In genomic region chr1:131079762-131080161, GRCm38 (mm10) we compare ENCODE assay signal across 7 mouse cellular contexts. TPM values are rescaled to one million over a fixed set of nuclear protein-coding genes. Genes with fewer than 3 reads are reported as not detected.
DNase-seq lines count a peak whose midpoint lies in the region; TF ChIP-seq lines count a peak whose summit lies in the region.

No protein-coding gene starts in this region.

- TF ChIP-seq CTCF in lung, adult 2 months (IDR thresholded peaks at IDR 0.05; ENCODE audit: insufficient read depth, low read length): peak; percentile 6; the same call in 1 of the 2 replicates

- TF ChIP-seq POLR2A in lung, adult 2 months (IDR thresholded peaks at IDR 0.05; ENCODE audit: borderline replicate concordance, extremely low read depth, low read depth, low read length): no peak

- no peak overlapping the region for H3K4me3 ChIP-seq in lung, adult 2 months (replicated peaks; ENCODE audit: extremely low read depth, low read depth, low read length)

- DNase-seq in lung, adult 2 months: no peak
- no peak for DNase-seq in lung, postnatal 4 days
- peak; percentile 26 for DNase-seq in ZHBTc4 (ENCODE audit: low read depth, low spot score)
- DNase-seq in induced T-regulatory cell, adult 2 months (ENCODE audit: low read depth): peak; percentile 83
- DNase-seq in thymus, postnatal 0 days (ENCODE audit: low spot score): peak; percentile 63
- DNase-seq in frontal cortex, postnatal 14 days (ENCODE audit: low spot score in 2 of 2): no peak
- DNase-seq in heart, postnatal 4 days: no peak

- H3K4me1 ChIP-seq in lung, adult 2 months (ENCODE audit: control insufficient read depth, insufficient read depth, low read length): peaks cover 44% of the 10 kb centered on the region

- WGBS in lung, adult 2 months: 39% methylated on average over 4 of the region's 4 CpGs

RNA-seq across cellular contexts. Expression of gene Mapkapk2, which starts 17.9 kb away (rescaled TPM):
- 91.4 and 120 TPM in 2 replicates for polyA plus RNA-seq in lung, adult 2 months (2012; rRNA removed)
- 26.6 and 30.4 TPM in 2 replicates for polyA plus RNA-seq in thymus, postnatal 0 days (2015; fragmentation: Nextera tagmentation; extraction: Ambion mirVana)
- total RNA-seq in heart, postnatal 4 days (2021): 100 to 1,000 TPM; 206 to 226 TPM

RNA-seq across cellular contexts. Expression of gene Dyrk3, which starts 58.4 kb away (rescaled TPM):
- 1.9 and 2.7 TPM in 2 replicates for polyA plus RNA-seq in lung, adult 2 months (2012; rRNA removed)
- 1.9 and 2.2 TPM in 2 replicates for polyA plus RNA-seq in thymus, postnatal 0 days (2015; fragmentation: Nextera tagmentation; extraction: Ambion mirVana)
- 1 to 10 TPM; 1.2 to 1.7 TPM for total RNA-seq in heart, postnatal 4 days (2021)

Comparison
In these comparisons a context has a peak if more than half of its experiments do, and no peak if none do; other contexts are left out.
1. DNase-seq: peak in ZHBTc4 (single experiment), induced T-regulatory cell, adult 2 months (single experiment) and thymus, postnatal 0 days (single experiment); none in lung, adult 2 months (single experiment), lung, postnatal 4 days (0 of 2), frontal cortex, postnatal 14 days (0 of 2) and heart, postnatal 4 days (single experiment).